8 mouse cellular contexts compared by ENCODE assay signal in genomic region chr16:55838129-55838509, GRCm38 (mm10). TPM values are rescaled to one million over a fixed set of nuclear protein-coding genes. Genes with fewer than 3 reads are reported as not detected.
DNase-seq lines count a peak whose midpoint lies in the region; ATAC-seq and TF ChIP-seq lines count a peak whose summit lies in the region.

No protein-coding gene starts in this region.

- ATAC-seq in heart, embryonic 12.5 days (ENCODE audit: insufficient number of reproducible peaks, low FRiP score), result no peak
- ATAC-seq in forebrain, embryonic 14.5 days, result no peak
- ATAC-seq in liver, embryonic 14.5 days (ENCODE audit: insufficient read depth), result no peak

- H3K27me3 ChIP-seq in heart, embryonic 12.5 days (replicated peaks), result no peaks in the 10 kb centered on the region
- no peaks in the 10 kb centered on the region for H3K27me3 ChIP-seq in forebrain, embryonic 14.5 days (replicated peaks; ENCODE audit: control insufficient read depth, insufficient read depth, low read length)
- no peaks in the 10 kb centered on the region for H3K27me3 ChIP-seq in liver, embryonic 14.5 days (ENCODE audit: control insufficient read depth, insufficient read depth, low read length)

- peak overlapping the region; percentile 66 for H3K4me3 ChIP-seq in heart, embryonic 12.5 days
- peak overlapping the region; percentile 66 for H3K4me3 ChIP-seq in forebrain, embryonic 14.5 days (ENCODE audit: low read depth, low read length)
- H3K4me3 ChIP-seq in liver, embryonic 14.5 days (ENCODE audit: insufficient read depth in 1 of 2, low read depth in 2 of 2, low read length in 2 of 2), result peak overlapping the region; percentile 60 to 72

- H3K9me3 ChIP-seq in heart, embryonic 12.5 days (replicated peaks), result no peaks in the 10 kb centered on the region
- no peaks in the 10 kb centered on the region for H3K9me3 ChIP-seq in forebrain, embryonic 14.5 days (replicated peaks; ENCODE audit: control insufficient read depth, low read length)
- H3K9me3 ChIP-seq in liver, embryonic 14.5 days (ENCODE audit: control insufficient read depth, low read length), result no peaks in the 10 kb centered on the region

- peaks cover 17% of the 10 kb centered on the region for H3K36me3 ChIP-seq in heart, embryonic 12.5 days
- no peaks in the 10 kb centered on the region for H3K36me3 ChIP-seq in forebrain, embryonic 14.5 days (ENCODE audit: control insufficient read depth, insufficient read depth, low read length)
- no peaks in the 10 kb centered on the region for H3K36me3 ChIP-seq in liver, embryonic 14.5 days (replicated peaks; ENCODE audit: control insufficient read depth, insufficient read depth, low read depth)

- 17% methylated on average over 3 of the region's 3 CpGs for WGBS in heart, embryonic 12.5 days
- WGBS in forebrain, embryonic 14.5 days, result 2% methylated on average over 3 of the region's 3 CpGs
- 6% methylated on average over 3 of the region's 3 CpGs for WGBS in liver, embryonic 14.5 days (ENCODE audit: insufficient replicate concordance)

- H3K4me2 ChIP-seq in heart, embryonic 12.5 days, result peak overlapping the region; percentile 75
- H3K4me2 ChIP-seq in forebrain, embryonic 14.5 days (ENCODE audit: low read length), result peak overlapping the region; percentile 67
- H3K4me2 ChIP-seq in liver, embryonic 14.5 days (ENCODE audit: low read depth), result peak overlapping the region; percentile 78

- TF ChIP-seq CTCF in liver, embryonic 14.5 days (IDR thresholded peaks at IDR 0.05; ENCODE audit: low read depth), result no peak

- peaks cover 7% of the 10 kb centered on the region; the same call in 1 of the 2 replicates for H3K4me1 ChIP-seq in heart, embryonic 12.5 days (replicated peaks)
- H3K4me1 ChIP-seq in forebrain, embryonic 14.5 days (ENCODE audit: control insufficient read depth, insufficient read depth, low read length), result no peaks in the 10 kb centered on the region
- peaks cover 0 to 11% of the 10 kb centered on the region in 2 experiments; a peak in 2 of 4 replicates for H3K4me1 ChIP-seq in liver, embryonic 14.5 days (replicated peaks; ENCODE audit: control insufficient read depth in 2 of 2, insufficient read depth in 2 of 2, low read length in 1 of 2)

- TF ChIP-seq EP300 in liver, embryonic 14.5 days (IDR thresholded peaks at IDR 0.05; ENCODE audit: low read depth), result no peak

- H3K9ac ChIP-seq in heart, embryonic 12.5 days, result peak overlapping the region; percentile 76
- H3K9ac ChIP-seq in forebrain, embryonic 14.5 days (ENCODE audit: low read length), result peak overlapping the region; percentile 73
- H3K9ac ChIP-seq in liver, embryonic 14.5 days (replicated peaks), result peak overlapping the region; percentile 75

- peak overlapping the region; percentile 95 for H3K27ac ChIP-seq in heart, embryonic 12.5 days (ENCODE audit: poor library complexity, severe bottlenecking)
- no peak overlapping the region for H3K27ac ChIP-seq in forebrain, embryonic 14.5 days (ENCODE audit: low read depth, low read length)
- peak overlapping the region; percentile 51; the same call in 1 of the 2 replicates for H3K27ac ChIP-seq in liver, embryonic 14.5 days

- DNase-seq in heart, adult 11 months, result no peak
- DNase-seq in CD4-positive, CD25-positive, alpha-beta regulatory T cell, adult 2 months (ENCODE audit: low read depth, low spot score), result peak; percentile 33
- DNase-seq in forebrain, embryonic 14.5 days (ENCODE audit: low spot score), result no peak
- no peak for DNase-seq in liver, embryonic 14.5 days (ENCODE audit: low read depth in 3 of 3, low spot score in 3 of 3)
- DNase-seq in layer of hippocampus, postnatal 10 days (ENCODE audit: low spot score in 2 of 2), result no peak
- no peak for DNase-seq in spleen, adult 12 weeks (ENCODE audit: low spot score)
- DNase-seq in ovary, postnatal 14 days (ENCODE audit: low spot score), result no peak

RNA-seq across cellular contexts. Expression of gene Nfkbiz, which starts 0.6 kb away (rescaled TPM):
- 3.1 and 3.3 TPM in 2 replicates for polyA plus RNA-seq in heart, embryonic 12.5 days (2016; fragmentation: Nextera tagmentation; extraction: Ambion mirVana)
- polyA plus RNA-seq in forebrain, embryonic 14.5 days (2014; fragmentation: Nextera tagmentation; extraction: Ambion mirVana), result 0.99 and 1.3 TPM in 2 replicates
- 2.1 and 2.4 TPM in 2 replicates for polyA plus RNA-seq in liver, embryonic 14.5 days (2012; rRNA removed)
- polyA plus RNA-seq in liver, embryonic 14.5 days (2014; fragmentation: Nextera tagmentation; extraction: Ambion mirVana), result 1.7 and 1.9 TPM in 2 replicates
- total RNA-seq in layer of hippocampus, postnatal 10 days (2021), result 1 to 10 TPM; 4.4 to 4.5 TPM

RNA-seq across cellular contexts. Expression of gene Nxpe3, which starts 57.0 kb away (rescaled TPM):
- polyA plus RNA-seq in heart, embryonic 12.5 days (2016; fragmentation: Nextera tagmentation; extraction: Ambion mirVana), result 0.66 and 0.74 TPM in 2 replicates
- 1.3 and 1.5 TPM in 2 replicates for polyA plus RNA-seq in forebrain, embryonic 14.5 days (2014; fragmentation: Nextera tagmentation; extraction: Ambion mirVana)
- polyA plus RNA-seq in liver, embryonic 14.5 days (2012; rRNA removed), result 0.62 and 0.83 TPM in 2 replicates
- 0.33 and 0.45 TPM in 2 replicates for polyA plus RNA-seq in liver, embryonic 14.5 days (2014; fragmentation: Nextera tagmentation; extraction: Ambion mirVana)
- 1 to 10 TPM; 7.9 to 8.3 TPM for total RNA-seq in layer of hippocampus, postnatal 10 days (2021)
